Mouse (Mus musculus): ENCODE measurements around the gene Rptor. TPM values are rescaled to one million over a fixed set of nuclear protein-coding genes. Genes with fewer than 3 reads are reported as not detected.

The Rptor gene
- polyA plus RNA-seq, 1 experiment from 2014 or later = 9.0 TPM

DNA sequence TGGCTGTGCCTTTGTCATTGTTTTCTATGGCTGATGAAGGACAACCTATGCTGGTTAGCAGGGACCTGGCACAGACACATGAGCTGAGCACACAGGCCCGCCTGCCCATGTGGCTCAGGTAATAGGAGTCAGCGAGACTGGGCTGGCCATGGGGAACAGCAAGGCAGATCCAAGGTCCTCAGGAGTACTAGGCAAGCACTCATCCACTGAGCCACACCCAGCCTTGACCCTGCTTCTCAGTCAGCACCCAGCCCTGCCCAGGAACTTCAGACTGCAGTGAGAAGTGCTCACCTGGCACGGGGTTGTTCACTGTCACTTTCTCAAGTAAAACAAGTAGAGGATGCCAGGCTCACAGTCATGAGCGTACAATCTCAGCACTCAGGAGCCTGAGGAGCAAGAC lies 270.9 kb downstream of the Rptor start:
- Histone ChIP-seq H3K9me3 (no peaks in the 10 kb centered on the region), H3K4me3 (replicated peaks) (no peak overlapping the region), H3K4me2 (replicated peaks) (no peak overlapping the region), H3K36me3 (peaks cover 21% of the 10 kb centered on the region), H3K27ac (no peak overlapping the region), H3K9ac (no peak overlapping the region), H3K4me1 (replicated peaks) (no peaks in the 10 kb centered on the region), H3K27me3 (replicated peaks) (no peaks in the 10 kb centered on the region)
- no peak for ATAC-seq
- WGBS = 89% methylated on average over 4 of the region's 4 CpGs

DNA sequence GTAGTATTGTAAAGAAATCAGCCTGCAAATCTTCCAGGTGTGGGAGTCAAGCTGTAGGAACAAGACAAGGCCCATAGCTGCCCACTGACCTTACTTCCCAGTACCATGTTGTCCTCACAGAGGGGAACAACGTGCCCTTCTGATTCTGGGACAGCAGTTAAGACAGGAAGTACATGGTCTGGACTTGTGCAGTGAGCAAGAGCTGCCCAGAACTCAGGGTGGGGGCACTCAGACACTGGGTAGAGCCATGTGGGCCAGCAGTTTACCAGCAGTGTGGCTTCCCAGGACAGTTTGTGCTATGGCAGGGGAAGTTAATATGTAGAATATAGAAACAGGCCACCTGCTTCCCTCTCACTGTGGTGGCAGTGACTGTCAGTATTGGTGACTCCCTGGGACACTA lies 272.1 kb downstream of the Rptor start:
- 81% methylated on average over 1 of the region's 1 CpGs for WGBS
- Histone ChIP-seq H3K9ac (no peak overlapping the region), H3K27me3 (replicated peaks) (no peaks in the 10 kb centered on the region), H3K27ac (no peak overlapping the region), H3K9me3 (no peaks in the 10 kb centered on the region), H3K36me3 (peaks cover 26% of the 10 kb centered on the region), H3K4me1 (replicated peaks) (no peaks in the 10 kb centered on the region), H3K4me2 (replicated peaks) (no peak overlapping the region), H3K4me3 (replicated peaks) (no peak overlapping the region)
- no peak for ATAC-seq

GRCm38 (mm10) chr11:119875685-119876084 lies 273.0 kb downstream of the Rptor start:
- no peak overlapping the region for H3K4me3 ChIP-seq (replicated peaks)
- H3K27ac ChIP-seq = no peak overlapping the region
- H3K4me2 ChIP-seq (replicated peaks) = no peak overlapping the region
- ATAC-seq = no peak
- no peak overlapping the region for H3K9ac ChIP-seq
- no peaks in the 10 kb centered on the region for H3K9me3 ChIP-seq
- H3K27me3 ChIP-seq (replicated peaks) = no peaks in the 10 kb centered on the region
- 85% methylated on average over 9 of the region's 9 CpGs for WGBS
- peaks cover 27% of the 10 kb centered on the region for H3K36me3 ChIP-seq
- H3K4me1 ChIP-seq (replicated peaks) = no peaks in the 10 kb centered on the region

DNA sequence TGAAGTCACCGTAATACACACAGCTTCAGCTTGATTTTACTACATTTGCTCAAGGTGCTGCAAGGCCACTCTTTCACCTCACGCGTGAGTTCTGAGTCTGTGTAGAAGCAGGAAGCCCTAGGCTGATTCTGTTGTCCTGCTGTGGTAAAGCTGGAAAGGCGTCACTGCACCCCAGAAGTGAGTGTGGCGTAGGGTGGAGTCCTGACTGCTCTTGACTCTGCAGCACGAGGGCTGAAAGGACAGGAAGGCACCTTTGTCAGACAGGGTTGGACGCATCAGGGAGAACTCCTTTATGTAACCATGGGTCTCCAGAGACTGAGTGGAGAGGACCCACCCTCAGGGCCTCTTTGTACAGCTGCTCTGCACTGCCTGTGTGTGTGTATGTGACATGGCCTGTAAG lies 274.4 kb downstream of the Rptor start:
- Histone ChIP-seq H3K4me3 (replicated peaks) (no peak overlapping the region), H3K36me3 (peaks cover 25% of the 10 kb centered on the region), H3K9ac (no peak overlapping the region), H3K27me3 (replicated peaks) (no peaks in the 10 kb centered on the region), H3K4me2 (replicated peaks) (no peak overlapping the region), H3K4me1 (replicated peaks) (no peaks in the 10 kb centered on the region), H3K27ac (no peak overlapping the region), H3K9me3 (no peaks in the 10 kb centered on the region)
- 92% methylated on average over 7 of the region's 7 CpGs for WGBS
- no peak for ATAC-seq

DNA sequence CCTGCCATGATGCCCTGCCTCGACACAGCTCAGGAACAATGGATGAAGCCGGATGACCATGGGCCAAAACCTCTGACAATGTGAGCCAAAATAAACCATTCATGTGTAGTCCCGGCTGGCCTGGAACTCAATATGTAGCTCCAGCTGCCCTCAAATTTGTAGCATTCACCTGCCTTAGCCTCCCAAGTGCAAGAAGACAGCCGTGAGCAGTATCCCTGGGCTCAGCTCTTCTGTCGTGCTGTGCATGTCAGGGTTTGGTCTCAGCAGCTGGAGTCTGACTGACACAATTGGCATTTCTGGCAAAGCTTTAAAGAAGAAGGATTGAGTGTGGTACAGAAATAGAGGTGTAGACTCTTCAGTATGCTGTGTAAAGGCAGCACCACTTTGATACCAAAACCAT lies 276.9 kb downstream of the Rptor start:
- Histone ChIP-seq H3K4me1 (replicated peaks) (no peaks in the 10 kb centered on the region), H3K4me2 (replicated peaks) (no peak overlapping the region), H3K9ac (no peak overlapping the region), H3K36me3 (peaks cover 24% of the 10 kb centered on the region), H3K27ac (no peak overlapping the region), H3K27me3 (replicated peaks) (no peaks in the 10 kb centered on the region), H3K4me3 (replicated peaks) (no peak overlapping the region), H3K9me3 (no peaks in the 10 kb centered on the region)
- no peak for ATAC-seq
- 94% methylated on average over 5 of the region's 5 CpGs for WGBS

- 48% methylated on average over 2 of the region's 2 CpGs for WGBS
- Histone ChIP-seq H3K9ac (no peak overlapping the region), H3K4me1 (replicated peaks) (no peaks in the 10 kb centered on the region), H3K9me3 (no peaks in the 10 kb centered on the region), H3K36me3 (peaks cover 11% of the 10 kb centered on the region), H3K4me2 (replicated peaks) (no peak overlapping the region), H3K27me3 (replicated peaks) (no peaks in the 10 kb centered on the region), H3K27ac (no peak overlapping the region), H3K4me3 (replicated peaks) (no peak overlapping the region)
- no peak for ATAC-seq
Measured at GRCm38 (mm10) chr11:119883646-119884045, 280.9 kb downstream of the Rptor start.

DNA sequence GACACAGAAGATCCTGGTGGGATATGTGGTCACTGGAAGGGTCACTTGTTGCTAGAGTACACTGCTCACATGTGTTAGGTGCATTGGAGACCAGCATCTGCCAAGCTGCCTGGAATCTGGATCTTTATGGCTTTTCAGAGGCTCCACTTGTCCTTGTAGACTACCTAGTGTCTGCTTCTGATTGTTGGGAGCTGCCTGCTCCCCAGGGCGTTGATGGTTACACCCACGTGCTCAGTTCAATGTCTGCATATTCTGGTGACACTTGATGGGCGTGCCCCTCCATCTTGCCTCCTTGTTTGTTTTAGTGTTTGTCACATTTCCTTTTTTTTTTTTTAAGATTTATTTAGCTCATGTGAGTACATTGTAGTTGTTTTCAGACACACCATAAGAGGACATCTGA lies 287.3 kb downstream of the Rptor start:
- H3K9ac ChIP-seq = no peak overlapping the region
- WGBS = 88% methylated on average over 3 of the region's 3 CpGs
- H3K27me3 ChIP-seq (replicated peaks) = no peaks in the 10 kb centered on the region
- H3K4me1 ChIP-seq (replicated peaks) = no peaks in the 10 kb centered on the region
- H3K36me3 ChIP-seq = peaks cover 35% of the 10 kb centered on the region
- no peak for ATAC-seq
- H3K9me3 ChIP-seq = no peaks in the 10 kb centered on the region
- H3K27ac ChIP-seq = no peak overlapping the region
- H3K4me2 ChIP-seq (replicated peaks) = no peak overlapping the region
- no peak overlapping the region for H3K4me3 ChIP-seq (replicated peaks)

DNA sequence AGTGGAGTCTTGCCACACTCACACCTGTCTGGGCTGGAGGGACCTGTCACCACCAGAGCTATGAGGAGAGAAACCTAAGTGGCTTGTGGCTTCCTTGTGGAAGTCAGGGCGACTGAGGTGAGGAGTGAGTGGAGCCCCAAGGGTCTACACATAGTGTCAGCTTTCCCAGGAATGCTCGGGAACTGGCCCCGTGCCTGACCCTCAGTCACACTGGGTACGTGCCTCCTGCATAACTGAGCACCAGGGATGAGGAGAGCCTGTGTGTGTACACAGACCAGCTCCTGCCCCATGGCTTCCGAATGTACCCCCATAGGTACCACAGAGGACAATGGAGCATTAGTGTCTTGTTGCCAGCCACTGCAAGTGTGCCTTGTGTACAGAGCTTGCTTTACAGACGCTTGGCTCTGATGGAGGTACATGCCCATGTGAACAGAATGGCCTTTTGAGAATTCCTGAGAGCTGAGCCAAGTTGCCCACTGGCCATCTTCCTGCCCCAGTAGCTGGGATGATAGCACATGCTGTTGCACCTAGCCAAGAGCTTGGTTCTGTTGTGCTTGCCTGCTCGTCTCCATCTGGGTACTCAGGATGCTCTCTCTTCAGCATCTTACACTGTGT lies 289.0 kb downstream of the Rptor start:
- no peaks in the 10 kb centered on the region for H3K9me3 ChIP-seq
- no peak overlapping the region for H3K9ac ChIP-seq
- H3K27me3 ChIP-seq (replicated peaks) = no peaks in the 10 kb centered on the region
- no peak overlapping the region for H3K4me3 ChIP-seq (replicated peaks)
- H3K4me1 ChIP-seq (replicated peaks) = no peaks in the 10 kb centered on the region
- H3K27ac ChIP-seq = no peak overlapping the region
- no peak overlapping the region for H3K4me2 ChIP-seq (replicated peaks)
- WGBS = 93% methylated on average over 7 of the region's 7 CpGs
- no peak for ATAC-seq
- peaks cover 35% of the 10 kb centered on the region for H3K36me3 ChIP-seq

DNA sequence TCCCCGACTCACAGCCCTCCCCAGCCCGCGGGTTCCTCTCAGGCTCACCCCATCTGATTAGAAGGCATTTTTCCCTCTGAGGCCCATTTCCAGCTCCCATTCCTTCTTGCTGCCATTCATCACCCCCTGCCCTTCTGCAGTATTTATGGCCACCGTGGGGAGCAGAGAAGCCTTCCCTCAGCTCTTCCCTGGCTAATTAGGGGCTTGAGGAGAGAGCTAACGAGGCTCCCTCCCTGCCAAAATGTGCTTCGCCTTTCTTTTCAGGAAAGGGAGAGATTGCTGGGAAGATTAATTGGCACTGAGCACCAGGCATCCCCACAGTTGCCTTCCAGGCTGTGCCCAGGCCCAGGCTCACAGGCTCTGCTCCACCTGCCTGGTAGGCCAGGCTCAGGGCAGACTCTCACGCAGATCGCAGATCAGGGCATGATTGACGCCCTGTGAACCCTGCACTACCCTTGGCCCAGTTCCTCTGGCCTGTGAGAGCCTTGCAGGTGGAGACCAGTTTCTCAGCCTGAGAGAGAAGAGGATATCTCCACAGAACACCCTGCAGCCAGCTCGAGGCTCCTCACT lies 291.0 kb downstream of the Rptor start:
- H3K4me3 ChIP-seq (replicated peaks) = no peak overlapping the region
- H3K27ac ChIP-seq = no peak overlapping the region
- ATAC-seq = no peak
- H3K9me3 ChIP-seq = no peaks in the 10 kb centered on the region
- H3K27me3 ChIP-seq (replicated peaks) = no peaks in the 10 kb centered on the region
- peaks cover 41% of the 10 kb centered on the region for H3K36me3 ChIP-seq
- no peaks in the 10 kb centered on the region for H3K4me1 ChIP-seq (replicated peaks)
- no peak overlapping the region for H3K9ac ChIP-seq
- WGBS = 78% methylated on average over 10 of the region's 10 CpGs
- H3K4me2 ChIP-seq (replicated peaks) = no peak overlapping the region

DNA sequence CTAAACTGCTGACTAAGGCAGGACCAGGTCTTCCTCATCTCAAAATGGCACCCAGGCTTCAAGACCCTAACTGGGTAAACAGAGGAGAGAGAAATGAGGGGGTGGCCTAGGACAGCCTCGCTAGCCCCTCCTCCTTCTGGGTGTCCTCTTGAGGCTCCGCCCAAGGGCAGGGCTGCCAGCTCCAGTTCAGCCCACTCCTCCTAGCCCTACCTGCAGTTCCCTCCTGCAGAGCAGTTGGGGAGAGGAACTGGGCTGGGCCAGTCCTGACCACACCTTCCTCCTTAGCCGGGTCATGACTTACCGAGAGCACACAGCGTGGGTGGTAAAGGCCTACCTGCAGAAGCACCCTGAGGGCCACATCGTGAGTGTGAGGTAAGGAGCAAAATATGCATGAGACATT lies 291.9 kb downstream of the Rptor start:
- H3K4me2 ChIP-seq (replicated peaks) = no peak overlapping the region
- no peaks in the 10 kb centered on the region for H3K9me3 ChIP-seq
- H3K4me3 ChIP-seq (replicated peaks) = no peak overlapping the region
- no peak overlapping the region for H3K27ac ChIP-seq
- H3K4me1 ChIP-seq (replicated peaks) = no peaks in the 10 kb centered on the region
- peak; percentile 66 for ATAC-seq
- 44% methylated on average over 6 of the region's 6 CpGs for WGBS
- H3K36me3 ChIP-seq = peaks cover 38% of the 10 kb centered on the region
- H3K9ac ChIP-seq = no peak overlapping the region
- H3K27me3 ChIP-seq (replicated peaks) = no peaks in the 10 kb centered on the region

DNA sequence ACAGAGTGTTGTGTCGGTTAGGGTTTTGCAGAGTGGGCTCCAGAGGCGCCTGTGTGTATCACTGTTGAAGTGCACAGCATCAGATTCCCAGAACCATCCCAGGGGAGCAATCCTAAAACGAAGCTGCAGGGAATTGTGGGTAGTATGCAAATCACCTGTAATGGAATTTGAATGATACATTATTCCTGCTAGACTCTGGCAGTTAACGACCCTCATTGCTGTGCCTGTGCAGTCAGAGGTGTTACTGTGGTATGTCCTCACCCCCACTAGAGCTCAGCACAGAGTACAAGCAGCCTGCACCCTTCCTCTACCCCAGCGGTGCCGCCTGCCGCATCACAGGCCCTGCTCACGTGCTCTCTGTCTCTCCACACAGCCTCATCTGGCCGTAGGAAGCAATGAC lies 294.3 kb downstream of the Rptor start:
- H3K4me1 ChIP-seq (replicated peaks) = no peaks in the 10 kb centered on the region
- H3K9ac ChIP-seq = no peak overlapping the region
- no peaks in the 10 kb centered on the region for H3K27me3 ChIP-seq (replicated peaks)
- no peak overlapping the region for H3K4me3 ChIP-seq (replicated peaks)
- H3K4me2 ChIP-seq (replicated peaks) = no peak overlapping the region
- ATAC-seq = no peak
- H3K36me3 ChIP-seq = peaks cover 22% of the 10 kb centered on the region
- no peak overlapping the region for H3K27ac ChIP-seq
- 82% methylated on average over 9 of the region's 9 CpGs for WGBS
- no peaks in the 10 kb centered on the region for H3K9me3 ChIP-seq

- H3K36me3 ChIP-seq = peaks cover 14% of the 10 kb centered on the region
- no peak overlapping the region for H3K27ac ChIP-seq
- no peaks in the 10 kb centered on the region for H3K27me3 ChIP-seq (replicated peaks)
- no peaks in the 10 kb centered on the region for H3K9me3 ChIP-seq
- no peak overlapping the region for H3K9ac ChIP-seq
- no peaks in the 10 kb centered on the region for H3K4me1 ChIP-seq (replicated peaks)
- no peak overlapping the region for H3K4me2 ChIP-seq (replicated peaks)
- 83% methylated on average over 11 of the region's 11 CpGs for WGBS
- no peak for ATAC-seq
- no peak overlapping the region for H3K4me3 ChIP-seq (replicated peaks)
Measured at GRCm38 (mm10) chr11:119898976-119899375, 296.3 kb downstream of the Rptor start.

- WGBS = 68% methylated on average over 4 of the region's 4 CpGs
- H3K4me3 ChIP-seq (replicated peaks) = no peak overlapping the region
- no peak for ATAC-seq
- peaks cover 13% of the 10 kb centered on the region; the same call in 1 of the 2 replicates for H3K36me3 ChIP-seq
- no peaks in the 10 kb centered on the region for H3K27me3 ChIP-seq (replicated peaks)
- no peaks in the 10 kb centered on the region for H3K9me3 ChIP-seq
- H3K4me1 ChIP-seq (replicated peaks) = no peaks in the 10 kb centered on the region
- H3K4me2 ChIP-seq (replicated peaks) = no peak overlapping the region
- no peak overlapping the region for H3K27ac ChIP-seq
- no peak overlapping the region for H3K9ac ChIP-seq
Measured at GRCm38 (mm10) chr11:119901174-119901573, 298.5 kb downstream of the Rptor start.

All from intestine, embryonic 15.5 days (tissue).